Mouse (Mus musculus) testis, adult 2 months (tissue): ENCODE measurements around the gene Mdk. TPM values are rescaled to one million over a fixed set of nuclear protein-coding genes. Genes with fewer than 3 reads are reported as not detected.

ENCODE experiments used
- H3K27ac ChIP-seq: fragments of 200-500 bp; 2 replicates; pipeline ENCODE4 v1.5.1; 2012; ENCODE audit warnings: low read depth, low read length; ENCODE audit not compliant: control insufficient read depth, insufficient read depth
- H3K27me3 ChIP-seq: fragments of 200-500 bp; 2 replicates; pipeline ENCODE4 v1.6.1; 2012; ENCODE audit warnings: mild to moderate bottlenecking, low read length, moderate library complexity; ENCODE audit not compliant: control insufficient read depth, insufficient read depth
- H3K36me3 ChIP-seq: fragments of 200-500 bp; 2 replicates; pipeline ENCODE4 v1.6.1; 2012; ENCODE audit warnings: mild to moderate bottlenecking, low read length; ENCODE audit not compliant: control insufficient read depth, insufficient read depth
- H3K4me1 ChIP-seq: fragments of 200-500 bp; 2 replicates; pipeline ENCODE4 v1.6.1; 2012; ENCODE audit warnings: low read length; ENCODE audit not compliant: control insufficient read depth, insufficient read depth
- H3K4me3 ChIP-seq: fragments of 200-500 bp; 2 replicates; pipeline ENCODE4 v1.5.1; 2012; ENCODE audit warnings: low read depth, mild to moderate bottlenecking, low read length, moderate library complexity, mixed read lengths; ENCODE audit not compliant: control insufficient read depth
- CTCF ChIP-seq: fragments of 200-500 bp; IDR thresholded peaks from 2 replicates; pipeline ENCODE4 v1.5.1; 2012; ENCODE audit warnings: low read depth, mild to moderate bottlenecking, inconsistent platforms, low read length, moderate library complexity; ENCODE audit not compliant: control insufficient read depth, insufficient read depth, insufficient replicate concordance
- POLR2A ChIP-seq: fragments of 200-500 bp; IDR thresholded peaks from 2 replicates; pipeline ENCODE4 v1.6.1; 2012; ENCODE audit warnings: low read depth, mild to moderate bottlenecking, inconsistent platforms, low read length, moderate library complexity; ENCODE audit not compliant: control insufficient read depth
- polyA plus RNA-seq: library from polyadenylated mRNA; depleted of rRNA; stranded (reverse); fragments of >200 nt; gene quantifications from 2 replicates; pipeline ENCODE4 v1.2.3, GENCODE M21; 2012; rRNA removed

The Mdk gene
- polyA plus RNA-seq, 1 experiment: 9.6 TPM

DNA sequence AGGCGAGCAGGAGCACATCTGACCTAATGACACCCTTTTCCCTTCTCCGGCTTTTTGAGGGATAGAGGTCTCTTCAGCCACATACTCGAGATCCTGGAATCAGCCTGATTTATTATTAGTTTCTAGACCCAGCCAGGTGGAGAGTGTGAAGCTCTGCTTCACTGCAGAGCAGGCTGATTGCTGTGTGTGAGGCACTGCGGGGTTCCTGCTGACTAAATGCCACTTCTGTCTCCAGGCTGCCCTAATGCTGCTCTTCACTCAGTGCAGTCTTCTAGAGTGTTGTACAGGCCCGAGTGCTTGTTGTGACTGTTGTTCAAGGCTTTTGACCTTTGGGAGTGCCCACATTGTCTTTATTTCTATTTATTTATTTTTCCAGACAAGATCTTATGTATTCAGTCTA lies 29.8 kb downstream of the Mdk start:
- Histone ChIP-seq H3K36me3 (peaks cover 2% of the 10 kb centered on the region; the same call in 1 of the 2 replicates), H3K4me1 (no peaks in the 10 kb centered on the region), H3K27me3 (no peaks in the 10 kb centered on the region), H3K4me3 (no peak overlapping the region), H3K27ac (no peak overlapping the region)
- TF ChIP-seq CTCF (no peak), POLR2A (no peak)

DNA sequence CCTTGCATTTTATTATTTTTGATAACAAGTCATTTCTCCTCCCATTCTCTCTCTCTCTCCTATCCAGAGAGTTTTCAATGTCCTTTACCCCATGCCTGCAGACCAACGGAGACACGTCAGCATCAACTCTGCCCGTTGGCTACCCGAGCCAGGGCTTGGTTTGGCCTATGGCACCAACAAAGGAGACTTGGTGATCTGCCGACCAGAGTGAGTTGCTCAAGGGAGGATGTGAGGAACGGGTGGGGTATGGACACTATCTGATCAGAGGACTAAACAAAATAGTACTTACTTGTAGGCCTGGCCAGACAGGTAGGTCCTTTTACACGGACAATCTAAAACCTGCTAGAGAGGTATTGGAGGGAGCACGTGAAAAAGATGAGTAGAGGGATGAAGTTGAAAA lies 31.7 kb downstream of the Mdk start:
- Histone ChIP-seq H3K27ac (no peak overlapping the region), H3K27me3 (no peaks in the 10 kb centered on the region), H3K4me1 (no peaks in the 10 kb centered on the region), H3K36me3 (peaks cover 2% of the 10 kb centered on the region; the same call in 1 of the 2 replicates), H3K4me3 (no peak overlapping the region)
- TF ChIP-seq CTCF (no peak), POLR2A (no peak)

DNA sequence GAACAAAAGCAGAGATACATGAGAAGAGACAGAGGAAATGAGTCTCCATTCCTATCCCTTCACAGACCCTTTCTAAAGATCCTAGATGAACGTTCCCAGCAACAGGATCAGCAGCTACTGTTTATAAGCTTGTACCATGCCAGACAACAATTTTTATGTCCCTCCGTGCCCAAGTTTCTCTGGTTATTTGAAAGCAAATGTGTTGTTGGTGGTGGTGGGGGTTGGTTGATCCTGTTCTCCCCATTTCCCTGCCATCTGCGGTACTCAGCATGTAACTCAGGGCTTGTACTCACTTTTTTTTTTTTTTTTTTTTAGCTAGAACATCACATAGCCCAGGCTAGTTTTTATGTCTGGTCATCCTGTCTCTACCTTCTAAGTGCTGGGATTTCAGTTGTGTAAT lies 33.0 kb downstream of the Mdk start:
- TF ChIP-seq POLR2A: no peak
- TF ChIP-seq CTCF: no peak
- Histone ChIP-seq H3K4me1 (no peaks in the 10 kb centered on the region), H3K27ac (no peak overlapping the region), H3K4me3 (no peak overlapping the region), H3K36me3 (peaks cover 2% of the 10 kb centered on the region; the same call in 1 of the 2 replicates), H3K27me3 (no peaks in the 10 kb centered on the region)

DNA sequence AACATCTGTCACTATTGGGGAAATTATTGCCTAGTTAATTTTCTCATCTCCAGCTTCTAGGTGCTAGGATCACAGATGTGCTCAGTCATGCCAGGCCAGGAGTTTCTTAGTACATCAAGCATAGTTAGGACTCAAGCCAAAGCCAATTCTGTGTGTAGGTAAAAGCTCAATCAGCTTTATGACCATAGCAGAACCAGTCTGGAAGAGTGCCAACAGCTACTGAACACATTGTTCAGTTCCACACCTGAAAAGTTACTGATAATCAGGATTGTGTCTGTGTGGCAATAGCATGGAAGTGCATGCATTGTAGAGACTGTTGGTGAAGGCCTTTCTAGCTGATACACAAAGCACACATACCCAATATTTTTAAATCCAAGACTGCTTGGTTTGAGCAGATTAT lies 34.1 kb downstream of the Mdk start:
- Histone ChIP-seq H3K36me3 (peaks cover 2% of the 10 kb centered on the region; the same call in 1 of the 2 replicates), H3K4me1 (no peaks in the 10 kb centered on the region), H3K27ac (no peak overlapping the region), H3K4me3 (no peak overlapping the region), H3K27me3 (no peaks in the 10 kb centered on the region)
- TF ChIP-seq CTCF (no peak), POLR2A (no peak)

DNA sequence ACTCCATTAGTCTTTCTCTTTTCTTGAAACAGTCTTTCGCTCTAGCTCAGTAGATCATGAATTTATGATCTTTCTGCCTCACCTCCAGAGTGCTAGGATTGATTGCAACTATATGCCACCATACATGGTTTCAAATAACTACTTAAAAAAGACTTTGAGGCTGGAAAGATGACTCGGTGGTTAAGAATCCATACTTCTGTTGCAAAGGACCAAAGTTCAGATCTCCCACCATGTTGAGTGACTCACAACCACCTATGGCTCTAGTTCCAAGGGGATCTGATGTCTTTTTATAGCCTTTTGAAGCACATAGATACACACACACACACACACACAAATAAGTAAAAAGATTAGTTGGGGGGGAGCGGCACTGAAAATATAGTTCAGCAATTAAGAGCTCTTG lies 36.7 kb downstream of the Mdk start:
- no peaks in the 10 kb centered on the region for H3K36me3 ChIP-seq
- no peak overlapping the region for H3K4me3 ChIP-seq
- H3K27me3 ChIP-seq: no peaks in the 10 kb centered on the region
- TF ChIP-seq CTCF: no peak
- TF ChIP-seq POLR2A: no peak
- H3K27ac ChIP-seq: no peak overlapping the region
- H3K4me1 ChIP-seq: no peaks in the 10 kb centered on the region

DNA sequence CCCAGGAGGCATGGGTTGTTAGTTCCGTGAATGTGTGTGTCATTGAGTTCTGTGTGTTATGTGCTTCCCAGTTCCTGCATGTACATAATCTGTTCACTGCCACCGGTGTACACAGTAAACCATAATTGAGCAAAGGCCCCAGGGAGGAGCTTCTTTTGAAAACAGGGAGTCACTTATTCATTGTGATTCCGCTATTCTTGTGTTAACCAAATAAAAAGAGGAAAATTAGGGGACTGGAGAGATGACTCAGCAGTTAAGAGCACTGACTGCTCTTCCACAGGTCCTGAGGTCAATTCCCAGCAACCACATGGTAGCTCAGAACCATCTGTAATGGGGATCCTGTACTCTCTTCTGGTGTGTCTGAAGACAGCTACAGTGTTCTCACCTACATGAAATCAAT lies 37.4 kb downstream of the Mdk start:
- no peaks in the 10 kb centered on the region for H3K36me3 ChIP-seq
- no peaks in the 10 kb centered on the region for H3K27me3 ChIP-seq
- H3K4me3 ChIP-seq: no peak overlapping the region
- TF ChIP-seq CTCF (no peak), POLR2A (no peak)
- H3K4me1 ChIP-seq: no peaks in the 10 kb centered on the region
- no peak overlapping the region for H3K27ac ChIP-seq

DNA sequence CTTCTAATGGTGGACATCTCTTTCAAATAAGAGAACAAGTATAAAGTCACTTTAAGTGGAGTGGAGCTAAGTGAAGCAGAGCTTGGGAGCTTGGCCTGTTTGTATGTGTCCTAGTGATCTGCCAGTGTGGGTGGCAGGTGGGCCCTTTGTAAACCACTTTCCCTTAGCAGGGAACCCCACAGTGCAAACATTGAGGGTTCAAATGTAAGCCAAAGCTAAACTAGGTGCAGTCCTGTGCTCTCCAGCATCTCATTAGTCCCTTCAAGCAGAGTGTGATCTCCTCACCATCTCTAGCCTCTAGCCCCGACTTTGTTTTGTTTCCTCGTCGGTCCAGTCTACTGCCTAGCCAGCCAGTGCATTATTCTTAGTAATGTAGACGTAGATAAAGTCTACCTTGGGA lies 47.5 kb downstream of the Mdk start:
- Histone ChIP-seq H3K36me3 (peaks cover 1% of the 10 kb centered on the region; the same call in 1 of the 2 replicates), H3K4me1 (no peaks in the 10 kb centered on the region), H3K27ac (no peak overlapping the region), H3K4me3 (no peak overlapping the region), H3K27me3 (no peaks in the 10 kb centered on the region)
- TF ChIP-seq CTCF (no peak), POLR2A (no peak)

DNA sequence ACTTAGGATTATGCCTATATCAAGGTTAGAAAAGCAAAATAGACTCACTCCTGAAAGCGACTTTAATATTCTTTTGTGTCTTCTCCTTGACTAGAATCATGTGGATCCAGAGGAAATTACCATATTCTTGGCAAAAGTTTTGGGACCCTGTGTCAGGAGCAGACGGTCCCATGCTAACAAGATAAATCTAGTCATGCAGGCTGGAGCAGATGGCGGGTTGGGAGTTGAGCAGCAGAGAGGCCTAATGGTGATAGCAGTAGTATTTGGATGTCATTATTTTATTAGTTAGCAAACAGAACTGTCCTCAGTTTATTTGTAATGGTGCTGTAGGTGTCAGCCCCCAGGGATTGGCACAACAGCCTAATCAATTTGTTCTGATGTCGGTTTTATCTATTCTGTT lies 48.1 kb downstream of the Mdk start:
- H3K4me3 ChIP-seq: no peak overlapping the region
- TF ChIP-seq POLR2A (no peak), CTCF (no peak)

More for the DNA sequence above, 48.1 kb downstream of the Mdk start:
- Histone ChIP-seq H3K27ac (no peak overlapping the region), H3K27me3 (no peaks in the 10 kb centered on the region), H3K4me1 (no peaks in the 10 kb centered on the region), H3K36me3 (peaks cover 1% of the 10 kb centered on the region; the same call in 1 of the 2 replicates)

Other genes starting within 250 kb of the Mdk start
- gene Atg13, start 221.7 kb downstream of the Mdk start, polyA plus RNA-seq: 37.5 and 38.3 TPM in 2 replicates
- 3.3 and 4.0 TPM in 2 replicates for gene Harbi1, start 221.4 kb downstream of the Mdk start, polyA plus RNA-seq
- 31.2 and 31.3 TPM in 2 replicates for gene Ambra1, start 202.2 kb downstream of the Mdk start, polyA plus RNA-seq
- 20.3 and 23.6 TPM in 2 replicates for gene Chrm4, start 5.0 kb downstream of the Mdk start, polyA plus RNA-seq
- not detected in 2 replicates for gene Gm9821, start 13.4 kb upstream of the Mdk start, polyA plus RNA-seq
- 14.2 and 14.3 TPM in 2 replicates for gene Dgkz, start 43.6 kb upstream of the Mdk start, polyA plus RNA-seq
- 2.6 and 3.1 TPM in 2 replicates for gene Creb3l1, start 92.2 kb upstream of the Mdk start, polyA plus RNA-seq
- gene Phf21a, start 160.8 kb upstream of the Mdk start, polyA plus RNA-seq: 68.2 and 78.4 TPM in 2 replicates